Comparison of ENCODE assay signal across 10 mouse cellular contexts in genomic region chr4:154207261-154207660, GRCm38 (mm10). TPM values are rescaled to one million over a fixed set of nuclear protein-coding genes. Genes with fewer than 3 reads are reported as not detected.
DNase-seq lines count a peak whose midpoint lies in the region; ATAC-seq and TF ChIP-seq lines count a peak whose summit lies in the region.
"Had no signal": no experiment of that assay in that cellular context is flagged by ENCODE, and none has a peak within 500 bp of the region (broad histone marks: within the 10 kb centered on the region; RNA-seq: fewer than 3 reads in every experiment).

No protein-coding gene starts in this region.

- H3K9ac ChIP-seq in forebrain, embryonic 13.5 days, result no peak overlapping the region
- no peak overlapping the region for H3K9ac ChIP-seq in intestine, embryonic 14.5 days (ENCODE audit: low read length)
- H3K9ac ChIP-seq in midbrain, embryonic 13.5 days (replicated peaks), result no peak overlapping the region

- H3K4me3 ChIP-seq in testis, adult 2 months (ENCODE audit: control insufficient read depth, low read depth, low read length), result no peak overlapping the region
- H3K4me3 ChIP-seq in forebrain, embryonic 13.5 days, result no peak overlapping the region
- no peak overlapping the region for H3K4me3 ChIP-seq in intestine, embryonic 14.5 days (ENCODE audit: low read depth, low read length)
- H3K4me3 ChIP-seq in midbrain, embryonic 13.5 days (replicated peaks), result no peak overlapping the region
- H3K4me3 ChIP-seq: erythroblast, embryonic 14.5 days had no signal

- no peaks in the 10 kb centered on the region for H3K9me3 ChIP-seq in forebrain, embryonic 13.5 days (replicated peaks)
- H3K9me3 ChIP-seq in intestine, embryonic 14.5 days (ENCODE audit: control insufficient read depth, low read length), result no peaks in the 10 kb centered on the region
- no peaks in the 10 kb centered on the region for H3K9me3 ChIP-seq in midbrain, embryonic 13.5 days

- TF ChIP-seq CTCF in testis, adult 2 months (IDR thresholded peaks at IDR 0.05; ENCODE audit: control insufficient read depth, insufficient read depth, insufficient replicate concordance, low read depth, low read length), result peak; percentile 88; the same call in 1 of the 2 replicates

- no peak overlapping the region for H3K27ac ChIP-seq in testis, adult 2 months (ENCODE audit: control insufficient read depth, insufficient read depth, low read depth, low read length)
- H3K27ac ChIP-seq in forebrain, embryonic 13.5 days, result no peak overlapping the region
- H3K27ac ChIP-seq in intestine, embryonic 14.5 days (ENCODE audit: low read depth), result no peak overlapping the region
- no peak overlapping the region for H3K27ac ChIP-seq in midbrain, embryonic 13.5 days

- no peaks in the 10 kb centered on the region for H3K4me1 ChIP-seq in testis, adult 2 months (ENCODE audit: control insufficient read depth, insufficient read depth, low read length)
- no peaks in the 10 kb centered on the region for H3K4me1 ChIP-seq in forebrain, embryonic 13.5 days
- peaks cover 9% of the 10 kb centered on the region for H3K4me1 ChIP-seq in intestine, embryonic 14.5 days (replicated peaks; ENCODE audit: control insufficient read depth, insufficient read depth, low read length)
- peaks cover 5% of the 10 kb centered on the region for H3K4me1 ChIP-seq in midbrain, embryonic 13.5 days (replicated peaks)

- 18% methylated on average over 5 of the region's 5 CpGs for WGBS in forebrain, embryonic 13.5 days
- 14% methylated on average over 5 of the region's 5 CpGs for WGBS in intestine, embryonic 14.5 days
- WGBS in midbrain, embryonic 13.5 days, result 11% methylated on average over 5 of the region's 5 CpGs

- DNase-seq in testis, postnatal 14 days (ENCODE audit: low spot score), result no peak
- peak; percentile 44 for DNase-seq in cerebellum, adult 11-12 months
- peak; percentile 81 for DNase-seq in intestine, embryonic 14.5 days (ENCODE audit: low spot score)
- DNase-seq in left cerebral cortex, postnatal 14 days (ENCODE audit: low spot score in 2 of 2), result peak; percentile 56 to 63
- peak; percentile 45 to 80 for DNase-seq in spleen, postnatal 4 days (ENCODE audit: low spot score in 2 of 2)

- no peaks in the 10 kb centered on the region for H3K27me3 ChIP-seq in testis, adult 2 months (ENCODE audit: control insufficient read depth, insufficient read depth, low read length)
- H3K27me3 ChIP-seq in forebrain, embryonic 13.5 days, result no peaks in the 10 kb centered on the region
- H3K27me3 ChIP-seq in intestine, embryonic 14.5 days (replicated peaks; ENCODE audit: control insufficient read depth, insufficient read depth, low read length), result no peaks in the 10 kb centered on the region
- no peaks in the 10 kb centered on the region for H3K27me3 ChIP-seq in midbrain, embryonic 13.5 days

- intact Hi-C loops in left cerebral cortex, postnatal 14 days (cut with DNase I), result loop anchor here (2.0 to 10.0 kb wide), 3 partner anchors 40 to 142 kb away; no protein-coding TSS in a partner anchor

- H3K36me3 ChIP-seq in testis, adult 2 months (ENCODE audit: control insufficient read depth, insufficient read depth, low read length), result no peaks in the 10 kb centered on the region
- no peaks in the 10 kb centered on the region for H3K36me3 ChIP-seq in forebrain, embryonic 13.5 days (ENCODE audit: poor library complexity, severe bottlenecking)
- no peaks in the 10 kb centered on the region for H3K36me3 ChIP-seq in intestine, embryonic 14.5 days (ENCODE audit: control insufficient read depth, insufficient read depth, low read length)
- no peaks in the 10 kb centered on the region for H3K36me3 ChIP-seq in midbrain, embryonic 13.5 days

- peak; percentile 66; the same call in 1 of the 2 replicates for ATAC-seq in forebrain, embryonic 13.5 days
- no peak for ATAC-seq in intestine, embryonic 14.5 days (replicated peaks; ENCODE audit: low FRiP score, low TSS enrichment, low read depth)
- peak; percentile 49 for ATAC-seq in midbrain, embryonic 13.5 days

- no peak for TF ChIP-seq POLR2A in testis, adult 2 months (IDR thresholded peaks at IDR 0.05; ENCODE audit: control insufficient read depth, low read depth, low read length)

- H3K4me2 ChIP-seq in forebrain, embryonic 13.5 days, result no peak overlapping the region
- H3K4me2 ChIP-seq in intestine, embryonic 14.5 days (ENCODE audit: low read length), result no peak overlapping the region
- no peak overlapping the region for H3K4me2 ChIP-seq in midbrain, embryonic 13.5 days (replicated peaks)

RNA-seq across cellular contexts. Expression of gene Megf6, which starts 36.7 kb away (rescaled TPM):
- 1.0 and 1.4 TPM in 2 replicates for polyA plus RNA-seq in testis, adult 2 months (2012; rRNA removed)
- 5.8 and 8.1 TPM in 2 replicates for polyA plus RNA-seq in forebrain, embryonic 13.5 days (2015; fragmentation: Nextera tagmentation; extraction: Ambion mirVana)
- 16.1 and 17.1 TPM in 2 replicates for polyA plus RNA-seq in intestine, embryonic 14.5 days (2014; fragmentation: Nextera tagmentation; extraction: Ambion mirVana)
- 10 to 100 TPM in 1 of 2 experiments, 1 to 10 TPM in 1; 8.4 to 11.2 TPM for total RNA-seq in left cerebral cortex, postnatal 14 days (2021)
- polyA plus RNA-seq in midbrain, embryonic 13.5 days (2015; fragmentation: Nextera tagmentation; extraction: Ambion mirVana), result 6.8 and 6.9 TPM in 2 replicates
- total RNA-seq: neutrophil, adult 5-6 weeks had no signal

RNA-seq across cellular contexts. Expression of gene Tprgl, which starts 46.8 kb away (rescaled TPM):
- 212 and 246 TPM in 2 replicates for polyA plus RNA-seq in testis, adult 2 months (2012; rRNA removed)
- 130 and 134 TPM in 2 replicates for polyA plus RNA-seq in forebrain, embryonic 13.5 days (2015; fragmentation: Nextera tagmentation; extraction: Ambion mirVana)
- 125 and 133 TPM in 2 replicates for polyA plus RNA-seq in intestine, embryonic 14.5 days (2014; fragmentation: Nextera tagmentation; extraction: Ambion mirVana)
- total RNA-seq in left cerebral cortex, postnatal 14 days (2021), result 100 to 1,000 TPM; 144 to 149 TPM
- polyA plus RNA-seq in midbrain, embryonic 13.5 days (2015; fragmentation: Nextera tagmentation; extraction: Ambion mirVana), result 161 and 173 TPM in 2 replicates
